In the genomic region with DNA sequence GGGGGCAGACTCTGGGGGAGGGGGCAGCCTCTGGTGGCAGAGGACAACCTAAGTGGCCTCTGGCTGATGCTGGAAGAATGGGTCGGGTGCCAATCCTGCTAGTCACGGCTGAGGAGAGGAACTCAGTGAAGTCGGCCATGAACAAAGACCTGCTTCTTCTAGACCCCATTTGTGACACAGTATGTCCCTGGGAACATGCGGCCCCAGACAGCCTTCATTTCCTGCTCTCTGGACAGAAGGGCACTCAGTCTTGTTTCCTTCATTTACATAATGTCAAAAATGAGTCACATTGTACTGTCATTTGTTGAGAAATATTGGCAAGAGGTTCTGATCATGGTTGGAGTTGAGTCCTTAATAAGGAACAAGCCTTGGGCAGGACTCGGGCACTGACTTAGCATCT, we compare ENCODE assay signal across 14 mouse cellular contexts.
DNase-seq lines count a peak whose midpoint lies in the region; ATAC-seq lines count a peak whose summit lies in the region.
"Had no signal": no experiment of that assay in that cellular context is flagged by ENCODE, and none has a peak within 500 bp of the region (broad histone marks: within the 10 kb centered on the region; RNA-seq: fewer than 3 reads in every experiment).

No protein-coding gene starts in this region.

- no peaks in the 10 kb centered on the region for H3K27me3 ChIP-seq in kidney, embryonic 16.5 days (ENCODE audit: insufficient read depth, low read length)
- H3K27me3 ChIP-seq: Patski had no signal

- H3K36me3 ChIP-seq in kidney, embryonic 16.5 days (ENCODE audit: insufficient read depth, low read length) = no peaks in the 10 kb centered on the region
- H3K36me3 ChIP-seq: neural tube, embryonic 15.5 days had no signal

- H3K9ac ChIP-seq in kidney, embryonic 16.5 days (replicated peaks; ENCODE audit: low read length) = no peak overlapping the region
- H3K9ac ChIP-seq: neural tube, embryonic 15.5 days had no signal

- no peaks in the 10 kb centered on the region for H3K9me3 ChIP-seq in kidney, embryonic 16.5 days (ENCODE audit: low read length)
- H3K9me3 ChIP-seq: neural tube, embryonic 15.5 days had no signal

- H3K4me1 ChIP-seq in kidney, embryonic 16.5 days (ENCODE audit: insufficient read depth, low read length) = peaks cover 25% of the 10 kb centered on the region

- DNase-seq in gastrocnemius, postnatal 10 days = peak; percentile 28
- DNase-seq in gastrocnemius, adult 8-10 months (ENCODE audit: low spot score in 2 of 2) = no peak
- peak; percentile 17 for DNase-seq in kidney, postnatal 10 days
- peak; percentile 64 for DNase-seq in adrenal gland, adult 2 months
- peak; percentile 31 for DNase-seq in lung, postnatal 25 days (ENCODE audit: low spot score)
- DNase-seq in testis, postnatal 10 days (ENCODE audit: low spot score) = no peak
- no peak for DNase-seq in kidney, postnatal 14 days
- DNase-seq: midbrain, embryonic 14.5 days; right cerebral cortex, postnatal 4 days; thymus, adult 18-20 months had no signal

- no peak overlapping the region for H3K4me3 ChIP-seq in kidney, embryonic 16.5 days (ENCODE audit: low read length)
- H3K4me3 ChIP-seq: gastrocnemius, adult 2 months; neural tube, embryonic 15.5 days had no signal

- WGBS in kidney, embryonic 16.5 days = 55% methylated on average over 5 of the region's 5 CpGs

- no peak overlapping the region for H3K4me2 ChIP-seq in kidney, embryonic 16.5 days (replicated peaks; ENCODE audit: low read depth, low read length)
- H3K4me2 ChIP-seq: neural tube, embryonic 15.5 days had no signal

- no peak for ATAC-seq in kidney, embryonic 16.5 days (ENCODE audit: low FRiP score, low TSS enrichment)
- ATAC-seq: Patski had no signal

- H3K27ac ChIP-seq in kidney, embryonic 16.5 days (ENCODE audit: low read length) = no peak overlapping the region
- H3K27ac ChIP-seq: neural tube, embryonic 15.5 days had no signal

Comparison
In these comparisons a context has a peak if more than half of its experiments do, and no peak if none do; other contexts are left out.
1. DNase-seq: peak in gastrocnemius, postnatal 10 days (single experiment), kidney, postnatal 10 days (single experiment), adrenal gland, adult 2 months (single experiment) and lung, postnatal 25 days (single experiment); none in gastrocnemius, adult 8-10 months (0 of 2), testis, postnatal 10 days (single experiment) and kidney, postnatal 14 days (single experiment).